Mouse (Mus musculus): Measurements from ENCODE around the gene Olfr270. TPM values are rescaled to one million over a fixed set of nuclear protein-coding genes. Genes with fewer than 3 reads are reported as not detected.

The Olfr270 gene
- total RNA-seq, 1 experiment from 2014 or later = not detected

Other genes starting within 250 kb of the Olfr270 start
- not detected in 2 replicates for gene Olfr275, start 149.9 kb upstream of the Olfr270 start, total RNA-seq (2021)
- not detected in 2 replicates for gene Olfr273, start 105.3 kb upstream of the Olfr270 start, total RNA-seq (2021)
- not detected in 2 replicates for gene Olfr272, start 45.4 kb upstream of the Olfr270 start, total RNA-seq (2021)
- gene Nipsnap3a, start 24.7 kb downstream of the Olfr270 start, total RNA-seq (2021) = not detected in 2 replicates
- 34.4 and 45.2 TPM in 2 replicates for gene Nipsnap3b, start 47.3 kb downstream of the Olfr270 start, total RNA-seq (2021)
- gene Abca1, start 195.3 kb downstream of the Olfr270 start, total RNA-seq (2021) = 164 and 209 TPM in 2 replicates